Mouse (Mus musculus) frontal cortex, postnatal 25 days (tissue): ENCODE measurements around the gene Thnsl1.
"Not testable (repeated sequence)": the region's sequence is repeated elsewhere in the genome, so short reads cannot be mapped to it uniquely, and the experiment has no call there.

Experiments used
- DNase-seq, 2 experiments: peaks; one replicate each; pipeline ENCODE4 v3.0.0; 2022; ENCODE audit warnings: low spot score in 2 of 2

The Thnsl1 gene

DNA sequence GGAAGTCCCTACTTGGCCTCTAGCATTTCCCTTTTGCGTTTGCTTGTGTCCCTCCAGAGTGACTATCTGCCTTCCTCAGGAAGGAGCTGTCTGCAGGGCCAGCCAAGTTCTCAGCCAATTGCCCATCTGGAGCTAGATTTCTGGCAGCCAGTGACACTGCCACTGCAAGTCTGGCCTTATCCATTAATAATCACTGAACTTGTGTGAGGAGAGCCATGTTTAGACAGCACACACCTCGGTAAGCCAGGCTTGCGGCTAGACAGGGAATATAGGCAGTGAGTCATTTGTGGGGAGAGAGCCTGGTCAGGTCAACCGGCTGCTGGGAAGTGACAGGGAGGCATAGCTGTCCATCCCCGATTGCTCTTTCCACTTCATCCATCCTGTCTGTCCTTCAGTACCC is 31.3 kb downstream of the Thnsl1 start:
- no peak for DNase-seq

DNA sequence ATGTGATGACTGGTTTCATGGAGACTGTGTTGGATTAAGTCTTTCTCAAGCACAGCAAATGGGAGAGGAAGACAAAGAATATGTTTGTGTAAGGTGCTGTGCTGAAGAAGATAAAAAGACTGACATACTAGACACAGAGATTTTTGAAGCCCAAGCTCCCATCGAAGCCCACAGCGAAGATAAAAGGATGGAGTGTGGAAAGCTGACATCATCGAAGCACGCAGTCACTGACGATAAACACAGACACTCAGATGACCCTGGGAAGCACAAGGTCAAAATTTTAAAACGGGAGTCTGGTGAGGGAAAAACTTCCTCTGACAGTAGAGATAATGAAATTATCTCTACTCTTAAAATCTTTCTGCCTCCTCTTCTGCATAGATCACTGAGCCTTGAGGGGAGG is 38.6 kb downstream of the Thnsl1 start:
- not testable (repeated sequence) for DNase-seq

DNA sequence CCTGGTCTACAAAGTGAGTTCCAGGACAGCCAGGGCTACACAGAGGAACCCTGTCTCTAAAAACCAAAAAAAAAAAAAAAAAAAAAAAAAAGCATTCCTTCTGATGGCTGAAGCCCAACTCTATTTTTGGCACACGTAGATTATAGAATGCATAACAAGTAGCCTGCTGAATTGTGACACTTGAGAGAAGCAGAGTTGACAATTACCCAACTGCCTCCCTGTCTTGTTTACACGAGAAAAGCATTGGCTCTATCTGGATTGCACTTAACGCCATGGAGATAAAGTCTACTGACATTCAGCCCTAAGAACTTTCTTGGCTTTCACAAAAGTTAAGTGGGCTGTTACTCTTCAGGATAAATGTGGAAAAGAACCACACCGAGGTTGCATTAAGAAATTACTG is 39.5 kb downstream of the Thnsl1 start:
- no peak for DNase-seq

DNA sequence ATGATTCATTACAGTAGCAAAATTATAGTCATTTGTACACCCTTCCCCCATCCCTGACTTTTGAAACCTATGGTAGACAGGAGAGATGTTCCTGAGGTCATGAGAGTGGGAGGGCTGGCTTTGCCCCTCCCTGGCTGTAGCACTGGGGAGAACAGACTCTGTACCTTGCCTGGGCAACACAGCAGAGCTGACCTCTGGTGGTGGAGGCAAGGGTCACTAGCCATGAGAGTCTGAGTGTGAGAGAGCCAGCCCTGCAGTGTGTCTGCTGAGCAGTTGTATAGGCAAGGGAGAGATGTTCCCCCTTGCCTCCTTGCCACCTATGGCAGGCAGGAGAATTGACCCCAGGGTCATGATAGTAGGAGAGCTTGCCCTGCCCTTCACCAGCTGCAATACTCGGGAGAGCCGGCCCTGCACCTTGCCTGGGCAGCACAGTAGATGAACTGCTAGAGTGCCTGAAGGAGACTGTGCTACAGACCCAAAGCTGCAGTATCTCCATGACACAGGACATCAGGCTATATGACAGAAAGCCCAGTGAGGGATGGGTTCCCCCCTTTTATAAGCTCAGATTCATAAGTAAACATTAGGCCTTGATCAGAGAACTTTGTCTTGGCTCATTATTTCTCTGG is 40.1 kb downstream of the Thnsl1 start:
- no peak for DNase-seq

DNA sequence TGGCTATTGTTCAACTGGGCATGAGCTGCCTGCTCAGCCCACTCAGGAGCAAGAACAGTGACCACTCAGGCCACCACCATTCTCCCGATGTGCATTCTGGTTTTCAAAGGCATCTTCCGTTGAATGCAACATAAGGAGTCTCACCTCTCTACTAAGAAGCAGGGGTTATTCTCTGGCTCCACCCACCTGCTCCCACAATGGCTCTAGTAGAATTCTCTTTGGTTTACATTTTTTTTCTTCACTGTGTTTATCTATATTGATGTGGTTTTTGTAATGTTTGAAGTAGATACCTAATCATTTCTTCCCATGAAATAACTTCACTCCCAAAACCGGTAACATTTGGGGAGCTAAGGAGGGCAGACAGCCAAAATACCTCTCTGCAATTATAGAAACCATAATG is 48.1 kb downstream of the Thnsl1 start:
- no peak for DNase-seq

DNA sequence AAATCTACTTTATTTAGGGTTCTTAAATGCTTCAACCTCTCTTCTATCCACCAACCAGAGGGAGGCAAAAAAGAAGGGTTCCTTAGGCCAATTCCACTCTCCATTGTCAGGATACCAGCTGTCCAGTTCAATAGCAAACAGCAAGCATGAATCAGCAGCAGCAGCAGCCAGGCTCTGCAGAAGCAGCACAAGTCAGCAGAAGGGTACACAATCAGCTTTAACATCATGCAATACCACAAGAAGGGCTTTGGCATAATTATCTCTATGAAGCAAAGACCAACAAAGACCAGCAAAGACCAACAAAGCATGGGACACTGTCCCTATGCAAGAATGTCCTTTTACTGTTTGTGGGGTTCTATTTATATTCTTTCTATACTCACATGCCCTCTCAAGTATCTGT is 48.8 kb downstream of the Thnsl1 start:
- DNase-seq: no peak

DNA sequence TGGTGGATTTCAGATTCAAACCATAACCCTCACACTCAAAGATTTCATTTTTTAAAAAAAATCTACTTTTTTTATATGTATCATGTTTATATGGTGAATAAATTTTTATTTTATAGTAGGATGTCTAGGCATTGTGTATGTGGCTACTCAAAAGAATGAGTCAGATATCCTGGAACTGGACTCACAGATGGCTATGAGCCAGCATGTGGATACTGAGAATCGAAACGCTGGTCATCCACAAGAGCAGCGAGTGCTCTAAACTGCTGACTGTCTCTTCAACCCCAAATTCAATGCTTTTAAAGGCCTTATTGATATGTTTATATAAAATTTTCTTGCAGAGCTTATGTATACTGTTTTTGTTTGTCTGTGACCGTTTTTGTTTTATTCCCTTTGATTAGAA is 52.8 kb downstream of the Thnsl1 start:
- no peak for DNase-seq

DNA sequence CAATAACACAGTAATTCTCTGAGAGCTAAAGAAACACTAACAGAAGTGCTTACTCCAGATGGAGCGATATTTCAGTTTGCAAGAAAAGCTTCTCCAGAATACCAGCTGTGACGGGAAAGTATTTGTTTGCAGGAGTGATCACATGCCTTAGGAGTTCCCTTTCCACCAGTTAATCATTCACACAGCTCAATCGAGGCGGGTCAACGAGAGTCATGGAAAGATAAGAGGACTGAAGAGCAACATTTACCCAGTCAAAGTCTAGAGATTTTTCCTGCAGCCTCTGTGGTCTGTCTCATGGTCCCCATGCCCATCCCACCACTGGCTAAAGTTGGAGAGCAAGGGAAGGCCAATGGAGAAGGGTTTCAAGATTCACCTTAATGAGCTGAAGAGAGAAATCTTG is 53.6 kb downstream of the Thnsl1 start:
- no peak for DNase-seq

DNA sequence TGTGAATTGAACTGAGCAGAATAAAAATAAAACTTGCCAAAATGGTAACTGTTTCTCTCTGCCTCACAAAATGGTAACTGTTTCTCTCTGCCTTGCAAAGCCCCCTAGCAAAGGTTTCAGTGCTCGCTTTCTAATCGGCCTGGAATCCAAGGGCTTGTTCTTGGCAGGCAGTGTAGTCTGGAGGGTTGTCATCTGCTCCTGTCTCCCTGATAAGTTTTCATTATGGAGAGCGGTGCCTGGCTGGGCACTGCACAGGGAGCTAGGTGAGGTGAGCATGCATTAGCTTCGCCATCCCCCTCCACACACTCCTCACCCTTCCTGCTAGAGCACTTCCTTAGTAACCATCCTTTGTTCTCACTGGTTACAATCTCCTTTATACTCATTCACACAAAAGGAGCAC is 54.5 kb downstream of the Thnsl1 start:
- no peak for DNase-seq

DNA sequence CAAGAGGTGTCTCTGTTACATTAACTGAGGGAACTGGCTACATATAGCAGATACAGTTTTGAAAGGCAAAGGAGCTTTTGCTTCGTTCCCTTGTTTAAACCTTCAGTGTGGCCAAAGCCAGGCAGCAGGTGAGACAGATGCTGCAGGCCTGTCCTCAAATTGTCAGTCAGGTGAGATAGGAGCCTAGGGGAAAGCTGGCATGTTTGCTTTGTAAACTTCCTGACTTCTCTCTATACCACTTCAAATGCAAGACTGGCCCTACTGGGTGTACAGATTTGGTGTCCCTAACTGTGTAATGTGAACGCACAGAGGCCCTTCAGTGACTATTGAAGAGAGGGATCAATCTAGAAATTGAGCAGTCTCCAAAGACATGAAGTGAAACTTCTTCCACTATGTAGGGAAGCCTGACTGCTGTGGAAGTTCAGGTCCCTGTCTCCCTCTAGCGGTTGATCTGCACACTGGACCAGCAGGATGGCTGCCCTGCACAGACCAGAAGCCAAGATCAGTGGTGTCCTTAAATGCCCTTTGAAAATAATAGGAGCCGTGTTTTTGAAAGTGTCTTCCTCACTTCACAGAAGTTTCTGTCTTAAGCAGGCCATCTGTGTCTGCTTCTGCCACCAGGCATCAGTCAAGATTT is 56.0 kb downstream of the Thnsl1 start:
- peak in 1 of 2 experiments; percentile 35 for DNase-seq

DNA sequence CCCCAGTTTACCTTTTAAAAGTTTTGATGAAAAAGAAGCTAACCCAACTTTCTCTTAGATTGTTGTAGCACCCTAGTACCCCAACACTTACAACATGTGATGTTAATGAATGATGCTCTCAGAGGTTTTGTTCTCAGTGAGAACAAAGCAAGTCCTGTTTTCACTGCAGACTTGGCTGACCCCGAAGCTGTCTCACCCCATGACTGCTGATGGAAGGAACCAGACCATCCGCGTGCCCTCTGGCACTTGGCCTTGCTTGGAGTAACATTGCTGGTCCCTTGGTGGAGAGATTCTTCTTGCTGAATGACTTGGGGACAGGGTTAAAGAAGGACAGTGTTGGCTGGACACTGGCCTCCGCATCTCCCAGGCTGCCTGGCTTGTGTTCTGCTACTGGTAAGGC is 58.5 kb downstream of the Thnsl1 start:
- no peak for DNase-seq
